Mouse (Mus musculus): ENCODE results near the gene Npy4r.

Npy4r gene

GRCm38 (mm10) chr14:34120016-34120910, 32.0 kb downstream of the Npy4r start:
- DNase-seq (ENCODE audit: low read depth, low spot score), result no peak

DNA sequence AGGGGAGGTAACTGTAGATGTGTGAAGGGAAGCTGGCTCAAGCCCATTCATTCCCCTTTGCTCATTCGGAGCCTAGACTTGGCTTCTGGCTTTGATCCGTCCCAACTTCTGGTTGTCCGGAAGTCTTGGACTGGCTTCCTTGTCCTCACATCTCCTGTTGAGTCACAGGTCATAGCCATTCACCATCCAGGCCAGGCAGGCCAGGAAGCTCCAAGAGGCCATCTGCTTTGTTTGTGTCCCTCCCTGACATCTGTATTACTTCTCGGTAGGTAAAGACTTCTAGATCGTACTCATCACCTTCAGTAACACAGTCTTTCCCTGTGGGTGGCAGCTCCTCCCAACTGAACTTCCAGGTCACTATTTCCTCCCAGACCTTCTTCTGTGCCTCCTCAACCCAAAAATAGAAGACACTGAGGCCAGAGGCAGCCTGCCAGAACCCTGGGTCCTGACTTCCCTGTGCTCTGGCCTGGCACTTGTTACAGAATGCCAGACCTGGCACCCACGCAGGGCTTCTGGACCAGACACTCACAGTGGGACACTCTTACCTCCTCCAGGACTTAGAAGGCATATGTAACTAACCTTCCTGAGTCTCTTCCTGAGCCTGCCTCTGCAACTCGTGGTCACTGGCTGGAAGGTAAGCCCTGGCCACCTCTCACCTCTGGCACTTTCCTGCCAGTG, 33.1 kb downstream of the Npy4r start:
- DNase-seq (ENCODE audit: low read depth, low spot score), result no peak

GRCm38 (mm10) chr14:34114311-34114710, 38.0 kb downstream of the Npy4r start:
- no peak for DNase-seq (ENCODE audit: low read depth, low spot score)

DNA sequence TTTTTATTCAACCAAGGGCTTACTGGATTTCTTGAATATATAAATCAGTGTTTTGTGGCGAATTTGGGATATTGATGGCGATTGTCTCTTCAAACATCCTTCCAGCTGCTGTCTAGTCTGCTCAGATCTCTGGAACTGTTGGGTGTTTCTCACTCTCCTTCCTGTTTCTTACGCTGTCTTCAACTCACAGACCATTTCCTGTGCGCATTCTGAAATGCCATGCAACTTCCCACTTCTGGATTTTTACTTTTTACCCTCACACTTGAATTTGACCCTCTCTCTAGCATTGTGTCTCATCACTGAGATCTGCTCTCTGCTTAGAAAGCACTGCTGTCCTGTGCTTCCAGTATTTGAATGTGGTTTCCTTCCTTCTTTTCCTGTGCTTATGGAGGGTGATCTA, 44.7 kb downstream of the Npy4r start:
- DNase-seq (ENCODE audit: low read depth, low spot score), result no peak

GRCm38 (mm10) chr14:34106389-34107062, 45.8 kb downstream of the Npy4r start:
- peak; percentile 50 for DNase-seq (ENCODE audit: low read depth, low spot score)

DNA sequence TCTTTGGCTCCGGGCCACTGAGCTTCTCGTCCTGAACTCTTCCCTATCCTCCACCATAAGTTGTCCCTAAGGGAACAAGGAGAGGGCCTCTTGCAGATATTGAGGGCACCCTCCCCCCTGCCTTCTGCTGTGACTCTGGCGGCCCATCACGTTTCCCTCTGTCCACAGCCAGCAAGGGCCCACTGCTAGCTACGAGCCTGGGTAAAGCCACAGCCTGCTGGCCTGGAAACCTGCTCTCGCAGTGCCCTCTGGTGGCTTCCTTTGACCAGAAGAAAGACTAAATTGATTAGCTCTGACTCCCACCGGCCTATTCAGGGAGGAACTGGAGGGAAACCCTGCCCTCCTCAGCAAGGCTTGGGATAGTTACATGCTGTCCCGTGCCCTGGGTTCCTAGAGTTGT, 47.4 kb downstream of the Npy4r start:
- peak; percentile 87 for DNase-seq (ENCODE audit: low read depth, low spot score)

DNA sequence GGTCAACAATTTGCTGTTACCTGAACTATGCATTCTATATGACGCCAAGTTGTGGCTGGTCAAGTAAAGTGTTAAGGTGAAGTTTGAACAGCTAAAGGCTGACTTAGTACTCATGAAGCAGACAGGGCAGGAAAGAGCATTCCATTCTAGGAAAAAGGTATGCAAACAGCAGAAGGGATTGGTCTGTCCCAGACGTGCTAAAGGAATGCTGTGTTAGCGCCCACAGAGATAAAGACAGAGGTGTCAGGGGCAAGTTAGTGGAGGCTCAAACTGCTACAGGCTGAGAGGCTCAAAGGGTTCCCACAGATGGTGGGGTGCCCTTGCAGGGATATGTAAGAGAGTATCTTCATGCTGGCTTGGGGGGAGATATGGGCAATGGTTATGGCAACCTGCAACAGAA, 48.4 kb downstream of the Npy4r start:
- DNase-seq (ENCODE audit: low read depth, low spot score), result peak; percentile 26

DNA sequence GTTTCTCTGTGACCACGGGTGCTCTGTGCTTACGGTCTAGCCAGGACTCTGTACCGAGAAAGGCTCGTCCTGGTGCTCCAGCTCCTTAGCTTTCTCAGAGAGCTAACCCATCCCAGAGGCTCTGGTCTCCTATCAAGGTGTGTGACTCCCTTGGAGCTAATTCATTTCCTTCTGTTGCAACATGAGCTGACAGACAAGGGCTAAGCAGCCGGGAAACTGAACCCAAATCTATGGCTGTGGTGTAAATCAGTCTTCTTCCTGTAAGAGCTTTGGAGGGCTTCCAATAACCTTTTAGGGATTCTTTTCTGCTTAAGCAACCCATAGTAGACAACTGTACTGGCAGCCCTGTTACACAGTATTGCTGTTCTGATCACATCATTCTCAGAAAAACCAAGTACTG, 49.7 kb downstream of the Npy4r start, which contains the start of gene A630023A22Rik:
Gene A630023A22Rik, minus strand, starts transcription at position 154 of the 400 bp plus-strand sequence.
- peak; percentile 56 for DNase-seq (ENCODE audit: low read depth, low spot score)

- DNase-seq (ENCODE audit: low read depth, low spot score), result no peak
Measured at GRCm38 (mm10) chr14:34096161-34096560, 56.1 kb downstream of the Npy4r start.

All from 3T3-L1 (cell line).